Mouse (Mus musculus) lung, postnatal 4 days (tissue): ENCODE results near the gene Map2k1.

Experiments
- DNase-seq, 2 experiments: peaks; one replicate each; pipeline ENCODE4 v3.0.0; 2021

Gene Map2k1

GRCm38 (mm10) chr9:64249371-64249770, 4.1 kb downstream of the Map2k1 start:
- DNase-seq: no peak

DNA sequence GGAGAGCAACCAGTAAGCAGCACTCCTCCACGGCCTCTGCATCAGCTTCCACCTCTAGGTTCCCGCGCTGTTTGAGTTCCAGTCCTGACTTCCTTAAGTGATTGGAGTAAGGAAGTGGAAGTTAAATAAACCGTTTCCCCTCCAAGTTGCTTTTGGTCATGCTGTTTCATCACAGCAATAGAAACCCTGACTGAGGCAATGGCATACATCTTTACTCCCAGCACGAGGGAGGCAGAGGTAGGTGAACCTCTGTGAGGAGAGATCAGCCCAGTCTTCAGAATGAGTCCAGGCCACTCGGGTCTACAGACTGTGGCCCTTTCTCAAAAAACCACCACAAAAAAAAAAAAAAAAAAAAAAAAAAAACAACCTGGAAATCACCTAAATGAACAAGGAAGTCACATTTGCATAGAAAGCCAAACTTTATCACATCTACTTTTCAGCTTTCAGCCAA, 11.0 kb downstream of the Map2k1 start:
- DNase-seq: peak in 1 of 2 experiments; percentile 46

GRCm38 (mm10) chr9:64240681-64241080, 12.8 kb downstream of the Map2k1 start:
- DNase-seq: peak; percentile 34 to 37

DNA sequence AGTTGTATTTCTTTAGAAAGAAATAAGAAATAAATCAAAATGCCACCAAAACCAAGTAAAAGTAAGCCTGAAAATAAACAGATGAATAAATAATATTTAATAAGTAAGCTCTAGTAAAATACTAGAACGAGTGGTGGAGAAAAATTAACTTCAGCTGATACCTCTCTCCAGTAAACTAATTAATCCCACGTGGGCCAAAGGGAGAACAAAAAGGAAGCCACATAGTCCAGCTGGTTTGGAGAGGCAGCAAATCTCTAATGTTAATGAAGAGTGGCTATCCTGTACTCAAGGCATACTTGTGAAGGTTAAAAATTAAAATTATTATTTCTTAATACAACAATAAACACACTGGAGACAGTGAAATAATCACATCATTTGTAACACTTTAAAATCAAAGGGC, 13.3 kb downstream of the Map2k1 start:
- DNase-seq: no peak

DNA sequence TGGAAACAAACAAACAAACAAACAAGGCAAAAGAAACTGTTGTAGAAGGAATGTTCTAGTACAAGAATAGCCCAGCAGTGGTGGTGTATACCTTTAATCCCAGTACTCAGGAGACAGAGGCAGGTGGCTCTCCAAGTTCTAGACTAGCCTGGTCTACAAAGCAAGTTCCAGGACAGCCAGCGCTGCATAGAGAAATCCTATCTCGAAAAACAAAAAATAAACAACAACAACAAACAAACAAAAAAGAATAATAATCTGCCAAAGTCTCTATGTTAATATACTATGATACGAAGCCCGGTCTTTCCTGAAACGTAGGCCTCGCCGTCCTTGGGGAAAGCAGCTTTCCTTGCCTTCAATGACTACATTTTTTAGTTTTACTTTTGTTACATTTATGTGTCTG, 17.4 kb downstream of the Map2k1 start:
- DNase-seq: no peak

DNA sequence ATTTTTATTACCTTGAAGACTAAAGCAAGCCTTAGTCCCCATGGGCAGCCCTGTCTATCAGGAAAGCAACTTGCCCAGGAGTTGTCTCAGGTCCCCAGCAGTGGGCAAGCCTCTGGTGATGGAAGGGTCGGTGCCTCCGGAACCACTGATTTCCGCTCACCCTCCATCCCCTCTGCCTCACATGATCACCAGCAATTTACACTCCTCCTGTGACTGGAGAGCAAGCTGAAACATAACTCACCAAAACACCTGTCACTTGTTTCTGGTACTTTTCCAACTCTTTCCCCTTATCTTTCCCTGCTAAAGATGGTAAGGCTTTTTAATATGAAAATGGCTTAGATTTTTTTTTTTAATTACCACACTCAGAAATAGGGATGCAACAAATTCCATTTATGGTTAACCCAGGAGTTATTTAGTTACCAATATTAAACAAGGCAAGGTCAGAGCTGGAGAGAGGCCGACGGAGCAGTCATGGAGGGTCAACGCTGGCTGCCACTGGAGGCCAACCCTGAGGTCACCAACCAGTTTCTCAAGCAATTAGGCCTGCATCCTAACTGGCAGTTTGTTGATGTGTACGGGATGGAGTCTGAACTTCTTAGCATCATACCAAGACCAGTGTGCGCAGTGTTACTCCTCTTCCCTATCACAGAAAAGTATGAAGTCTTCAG, 18.5 kb downstream of the Map2k1 start, which contains the start of gene Uchl4:
Gene Uchl4, plus strand, starts transcription at position 434 of the 668 bp plus-strand sequence.
- DNase-seq: no peak

- DNase-seq: peak; percentile 34 to 54
Observed at GRCm38 (mm10) chr9:64233656-64234055, 19.8 kb downstream of the Map2k1 start.

GRCm38 (mm10) chr9:64232257-64232957, 21.0 kb downstream of the Map2k1 start:
- DNase-seq: peak; percentile 44 to 75

DNA sequence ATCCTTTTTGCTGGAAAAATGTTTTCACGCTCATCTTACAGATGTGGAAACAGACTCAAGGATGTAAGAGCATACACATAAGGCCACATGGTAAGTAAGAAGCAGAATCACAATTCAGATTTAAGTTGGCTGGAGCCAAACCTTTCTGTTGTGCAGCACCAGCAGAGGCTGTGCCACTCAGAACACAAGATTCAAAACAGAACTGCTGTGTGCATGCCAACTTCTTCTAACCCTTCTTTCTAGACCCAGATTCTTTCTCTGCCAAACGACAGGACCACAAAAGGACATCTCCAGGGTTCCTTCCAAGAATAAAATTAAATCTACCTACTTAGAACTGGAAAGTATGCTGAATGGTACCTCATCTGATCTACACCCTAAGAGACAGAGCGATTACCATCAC, 21.8 kb downstream of the Map2k1 start:
- no peak for DNase-seq

DNA sequence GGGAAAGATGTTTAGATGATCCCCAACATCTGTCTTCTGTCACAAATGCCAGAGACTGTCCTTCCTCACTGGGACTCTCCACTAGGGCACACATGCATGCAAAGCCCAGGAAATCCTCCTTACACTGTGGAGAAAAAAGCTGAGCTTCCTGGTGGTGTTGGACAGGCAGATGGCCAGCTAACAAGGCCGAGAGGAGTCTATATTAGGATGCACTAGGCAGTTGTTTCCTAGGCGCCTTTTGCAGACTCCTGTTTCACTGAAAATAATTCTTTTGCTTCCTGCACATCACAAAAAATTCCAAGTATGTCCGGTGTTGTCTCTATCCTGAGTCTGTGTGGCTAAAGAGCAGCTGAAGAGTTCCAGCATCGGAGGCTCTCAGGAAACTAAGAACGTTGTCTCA, 22.3 kb downstream of the Map2k1 start:
- DNase-seq: no peak

- DNase-seq: no peak
Observed at GRCm38 (mm10) chr9:64228972-64229371, 24.5 kb downstream of the Map2k1 start.

DNA sequence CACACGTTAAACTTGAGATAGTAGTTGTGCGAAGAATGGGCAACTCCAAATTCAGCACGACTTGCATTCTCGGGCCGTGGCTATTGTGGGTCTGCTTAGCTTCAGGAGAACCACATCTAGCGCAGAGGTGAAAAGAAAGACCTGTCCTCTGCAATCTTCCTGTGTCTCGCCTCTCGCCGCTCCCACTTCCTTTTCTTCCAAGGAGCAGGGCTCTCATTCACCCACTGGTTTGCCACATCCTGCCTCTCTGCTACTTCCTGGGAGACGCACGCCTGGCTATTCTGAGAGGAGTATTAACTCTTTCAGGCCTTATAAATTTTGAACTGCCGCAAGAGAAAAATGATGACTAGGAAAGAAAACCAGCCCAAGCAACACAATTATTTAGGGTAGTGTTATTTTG, 25.7 kb downstream of the Map2k1 start:
- DNase-seq: peak in 1 of 2 experiments; percentile 35

DNA sequence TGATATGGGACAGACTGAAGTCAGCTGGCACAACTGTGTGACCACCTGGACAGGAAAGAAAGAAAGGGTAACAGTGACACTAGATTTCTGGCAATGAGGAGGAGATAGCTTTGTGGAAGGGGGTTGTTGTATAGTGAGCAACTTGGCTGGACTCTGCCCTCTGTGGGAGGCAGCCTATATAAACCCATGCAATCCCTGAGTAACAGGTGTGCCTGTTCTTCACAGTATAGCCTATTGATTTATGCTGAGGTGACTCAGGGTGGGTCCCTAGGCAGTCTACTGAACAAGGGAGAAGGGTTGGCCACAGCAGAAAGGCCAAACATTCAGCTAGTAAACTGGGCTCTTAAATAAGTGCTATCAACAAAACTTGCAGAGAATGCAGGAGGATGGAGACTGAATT, 27.6 kb downstream of the Map2k1 start:
- no peak for DNase-seq

DNA sequence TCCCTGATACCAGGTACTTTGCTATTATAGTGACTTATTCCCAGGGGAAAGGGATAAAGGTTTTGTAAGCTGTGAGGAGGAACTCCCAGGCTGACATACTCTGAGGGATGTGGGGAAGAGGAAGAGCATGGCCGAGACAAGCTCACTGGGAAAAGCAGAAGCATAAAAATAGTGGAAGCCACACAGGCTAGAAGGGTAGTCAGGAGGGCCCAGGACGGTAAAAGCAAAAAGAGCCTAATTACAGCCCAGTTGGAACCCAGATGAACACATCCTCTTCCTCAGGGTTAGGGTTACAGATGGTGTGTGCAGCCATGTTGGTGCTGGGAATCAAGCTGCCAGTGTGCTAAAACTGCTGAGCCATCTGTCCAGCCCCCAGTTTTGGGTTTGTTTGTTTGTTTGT, 31.3 kb downstream of the Map2k1 start:
- DNase-seq: no peak

- no peak for DNase-seq
Observed at GRCm38 (mm10) chr9:64221480-64221879, 32.0 kb downstream of the Map2k1 start.

GRCm38 (mm10) chr9:64220603-64221002, 32.8 kb downstream of the Map2k1 start:
- DNase-seq: no peak

DNA sequence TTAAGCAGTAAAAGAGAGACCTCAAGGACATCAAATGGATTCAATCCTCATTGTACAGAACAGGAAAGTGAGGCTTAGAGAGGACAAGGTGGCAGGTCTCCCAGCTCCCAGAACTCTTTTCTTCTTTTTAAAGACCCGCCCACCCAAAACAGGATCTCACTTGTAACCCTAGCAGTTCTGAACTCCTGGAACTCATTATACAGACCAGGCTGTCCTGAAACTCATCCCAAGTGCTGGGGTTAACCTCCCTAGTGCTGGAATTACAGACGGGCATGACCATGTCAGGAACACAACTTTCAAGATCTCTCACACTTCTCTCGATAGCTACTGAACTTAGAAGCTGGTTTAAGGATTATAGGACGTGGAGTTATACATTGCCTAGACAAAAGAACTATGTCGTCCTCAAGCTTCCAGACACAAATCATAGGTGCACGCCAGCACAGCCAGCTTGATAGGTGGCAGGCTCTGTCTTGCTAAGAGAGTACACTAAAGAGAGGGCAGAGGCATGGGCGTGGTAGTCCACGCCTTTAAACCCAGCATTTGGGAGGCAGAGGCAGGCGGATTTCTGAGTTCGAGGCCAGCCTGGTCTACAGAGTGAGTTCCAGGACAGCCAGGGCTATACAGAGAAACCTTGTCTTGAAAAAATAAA, 33.5 kb downstream of the Map2k1 start:
- no peak for DNase-seq

DNA sequence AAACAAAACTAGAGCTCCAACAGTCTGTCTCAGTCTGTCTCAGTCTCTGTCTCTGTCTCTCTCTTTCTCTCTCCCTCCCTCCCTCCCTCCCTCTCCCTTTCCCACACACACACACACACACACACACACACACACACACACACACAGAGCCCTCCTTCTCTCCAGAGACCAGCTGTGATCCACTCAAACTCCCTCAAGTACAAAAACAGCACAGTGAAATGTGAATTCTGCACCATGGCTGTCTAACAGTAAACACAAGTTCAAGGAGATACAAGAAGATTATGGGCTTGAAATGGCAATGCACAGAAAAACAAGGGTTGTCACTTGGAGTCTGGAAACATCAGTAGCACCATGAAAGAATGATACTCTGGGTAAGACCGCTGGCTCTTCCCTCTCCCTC, 34.1 kb downstream of the Map2k1 start:
- no peak for DNase-seq

- DNase-seq: no peak
Observed at GRCm38 (mm10) chr9:64217887-64218286, 35.5 kb downstream of the Map2k1 start.

- no peak for DNase-seq
Observed at GRCm38 (mm10) chr9:64216641-64217040, 36.8 kb downstream of the Map2k1 start.

DNA sequence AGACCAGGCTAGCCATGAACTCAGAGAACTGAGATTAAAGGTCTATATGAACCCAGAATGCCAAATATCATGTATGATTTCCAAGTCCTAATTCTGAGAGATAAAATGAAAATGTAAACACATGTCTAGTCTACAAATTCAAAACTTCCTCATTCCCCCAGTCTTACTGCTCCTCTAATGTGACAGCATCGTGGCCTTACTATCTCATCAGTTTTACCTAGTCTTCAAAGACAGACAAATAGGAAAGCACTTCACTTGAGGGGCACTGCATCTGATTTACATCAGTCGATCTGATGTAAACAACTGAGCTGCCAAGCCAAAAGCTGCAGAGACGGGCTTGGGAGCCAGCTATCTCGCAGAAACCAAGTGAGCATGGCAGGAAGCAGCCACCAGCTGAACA, 37.3 kb downstream of the Map2k1 start:
- DNase-seq: no peak

DNA sequence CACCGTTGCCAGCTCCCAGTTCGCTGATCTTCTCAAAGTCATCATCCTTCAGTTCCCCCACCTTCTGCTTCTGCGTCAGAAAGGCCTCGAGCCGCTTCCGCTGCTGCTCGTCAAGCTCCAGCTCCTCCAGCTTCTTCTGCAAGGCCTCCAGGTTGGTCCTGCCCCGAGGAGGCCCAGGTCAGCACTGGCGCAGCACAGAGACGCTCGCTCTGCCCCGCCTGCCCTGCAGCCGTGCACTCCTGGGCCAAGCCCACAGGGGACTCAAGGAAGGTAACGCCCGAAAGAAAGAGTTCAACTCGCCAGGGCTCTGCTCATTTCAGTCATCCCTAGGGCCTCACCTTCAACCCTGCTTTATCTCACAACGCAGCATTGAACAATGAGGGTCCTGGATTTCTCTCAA, 39.0 kb downstream of the Map2k1 start:
- no peak for DNase-seq

DNA sequence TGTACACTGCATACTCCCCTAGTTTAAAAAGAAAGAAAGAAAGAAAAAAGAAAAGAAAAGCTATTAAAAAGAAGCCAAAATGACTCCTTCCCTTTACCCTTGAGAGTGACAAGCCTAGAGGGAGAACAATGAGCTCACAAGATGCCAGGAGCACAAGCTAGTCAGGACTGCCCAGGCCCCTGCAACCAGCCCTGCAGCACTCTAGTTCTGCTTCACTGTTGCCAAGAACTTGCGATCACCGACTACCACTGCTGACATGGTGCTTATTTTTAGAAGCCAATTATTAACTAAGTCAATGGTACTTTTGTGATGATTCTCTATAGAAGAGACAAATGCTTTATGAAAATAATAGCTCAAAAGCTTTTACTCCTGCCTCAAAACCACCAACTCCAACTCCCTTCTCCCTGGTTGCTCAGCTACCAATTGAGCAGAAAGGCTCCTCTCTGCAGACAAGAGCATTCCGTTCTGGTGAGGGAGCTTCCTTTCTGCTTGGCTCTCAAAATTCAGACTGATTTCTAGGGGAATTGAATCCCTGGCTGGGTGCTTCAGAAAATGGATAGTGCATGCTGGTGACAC, 45.8 kb downstream of the Map2k1 start:
- no peak for DNase-seq

- DNase-seq: no peak
Observed at GRCm38 (mm10) chr9:64202866-64203265, 50.6 kb downstream of the Map2k1 start.
